Mouse (Mus musculus): ENCODE results near the gene Lrch4. TPM values are rescaled to one million over a fixed set of nuclear protein-coding genes. Genes with fewer than 3 reads are reported as not detected.

Lrch4 gene
- polyA plus RNA-seq, 1 experiment from 2014 or later = 36.4 TPM

GRCm38 (mm10) chr5:137673015-137673414, 44.1 kb downstream of the Lrch4 start:
- Histone ChIP-seq H3K4me1 (ENCODE audit: control insufficient read depth, insufficient read depth, low read length) (peaks cover 28% of the 10 kb centered on the region), H3K27ac (ENCODE audit: low read length) (no peak overlapping the region; the same call in 1 of the 2 replicates), H3K9me3 (replicated peaks; ENCODE audit: control insufficient read depth, low read length) (no peaks in the 10 kb centered on the region), H3K4me3 (replicated peaks; ENCODE audit: low read length) (no peak overlapping the region), H3K9ac (ENCODE audit: low read length) (no peak overlapping the region), H3K4me2 (ENCODE audit: low read depth, low read length) (no peak overlapping the region), H3K27me3 (ENCODE audit: control insufficient read depth, insufficient read depth, low read length) (no peaks in the 10 kb centered on the region), H3K36me3 (ENCODE audit: control insufficient read depth, insufficient read depth, low read length) (no peaks in the 10 kb centered on the region)
- 70% methylated on average over 6 of the region's 6 CpGs for WGBS
- ATAC-seq (ENCODE audit: insufficient read depth, low FRiP score) = no peak

- H3K36me3 ChIP-seq (ENCODE audit: control insufficient read depth, insufficient read depth, low read length) = no peaks in the 10 kb centered on the region
- H3K9me3 ChIP-seq (replicated peaks; ENCODE audit: control insufficient read depth, low read length) = no peaks in the 10 kb centered on the region
- ATAC-seq (ENCODE audit: insufficient read depth, low FRiP score) = no peak
- H3K27ac ChIP-seq (ENCODE audit: low read length) = no peak overlapping the region
- no peak overlapping the region for H3K9ac ChIP-seq (ENCODE audit: low read length)
- no peaks in the 10 kb centered on the region for H3K27me3 ChIP-seq (ENCODE audit: control insufficient read depth, insufficient read depth, low read length)
- 92% methylated on average over 8 of the region's 8 CpGs for WGBS
- peaks cover 28% of the 10 kb centered on the region for H3K4me1 ChIP-seq (ENCODE audit: control insufficient read depth, insufficient read depth, low read length)
- no peak overlapping the region for H3K4me3 ChIP-seq (replicated peaks; ENCODE audit: low read length)
- H3K4me2 ChIP-seq (ENCODE audit: low read depth, low read length) = no peak overlapping the region
Observed at GRCm38 (mm10) chr5:137674786-137675185, 45.9 kb downstream of the Lrch4 start.

- WGBS = 92% methylated on average over 8 of the region's 8 CpGs
- H3K9me3 ChIP-seq (replicated peaks; ENCODE audit: control insufficient read depth, low read length) = no peaks in the 10 kb centered on the region
- H3K27me3 ChIP-seq (ENCODE audit: control insufficient read depth, insufficient read depth, low read length) = no peaks in the 10 kb centered on the region
- no peaks in the 10 kb centered on the region for H3K36me3 ChIP-seq (ENCODE audit: control insufficient read depth, insufficient read depth, low read length)
- H3K9ac ChIP-seq (ENCODE audit: low read length) = no peak overlapping the region
- no peak overlapping the region for H3K4me3 ChIP-seq (replicated peaks; ENCODE audit: low read length)
- H3K4me1 ChIP-seq (ENCODE audit: control insufficient read depth, insufficient read depth, low read length) = peaks cover 7% of the 10 kb centered on the region
- H3K4me2 ChIP-seq (ENCODE audit: low read depth, low read length) = no peak overlapping the region
- no peak for ATAC-seq (ENCODE audit: insufficient read depth, low FRiP score)
- no peak overlapping the region for H3K27ac ChIP-seq (ENCODE audit: low read length)
Observed at GRCm38 (mm10) chr5:137677859-137678258, 48.9 kb downstream of the Lrch4 start.

- H3K27me3 ChIP-seq (ENCODE audit: control insufficient read depth, insufficient read depth, low read length) = no peaks in the 10 kb centered on the region
- ATAC-seq (ENCODE audit: insufficient read depth, low FRiP score) = no peak
- WGBS = 72% methylated on average over 3 of the region's 3 CpGs
Observed at GRCm38 (mm10) chr5:137678736-137679135, 49.8 kb downstream of the Lrch4 start.

GRCm38 (mm10) chr5:137679726-137680125, 50.8 kb downstream of the Lrch4 start:
- WGBS = 77% methylated on average over 4 of the region's 4 CpGs
- Histone ChIP-seq H3K4me2 (ENCODE audit: low read depth, low read length) (no peak overlapping the region), H3K27ac (ENCODE audit: low read length) (no peak overlapping the region), H3K9ac (ENCODE audit: low read length) (no peak overlapping the region), H3K36me3 (ENCODE audit: control insufficient read depth, insufficient read depth, low read length) (no peaks in the 10 kb centered on the region), H3K9me3 (replicated peaks; ENCODE audit: control insufficient read depth, low read length) (no peaks in the 10 kb centered on the region), H3K4me1 (ENCODE audit: control insufficient read depth, insufficient read depth, low read length) (peaks cover 10% of the 10 kb centered on the region), H3K27me3 (ENCODE audit: control insufficient read depth, insufficient read depth, low read length) (no peaks in the 10 kb centered on the region), H3K4me3 (replicated peaks; ENCODE audit: low read length) (no peak overlapping the region)
- no peak for ATAC-seq (ENCODE audit: insufficient read depth, low FRiP score)

More at GRCm38 (mm10) chr5:137678736-137679135, 49.8 kb downstream of the Lrch4 start:
- Histone ChIP-seq H3K4me1 (ENCODE audit: control insufficient read depth, insufficient read depth, low read length) (peaks cover 10% of the 10 kb centered on the region), H3K27ac (ENCODE audit: low read length) (no peak overlapping the region), H3K9me3 (replicated peaks; ENCODE audit: control insufficient read depth, low read length) (no peaks in the 10 kb centered on the region), H3K9ac (ENCODE audit: low read length) (no peak overlapping the region), H3K4me3 (replicated peaks; ENCODE audit: low read length) (no peak overlapping the region), H3K4me2 (ENCODE audit: low read depth, low read length) (no peak overlapping the region), H3K36me3 (ENCODE audit: control insufficient read depth, insufficient read depth, low read length) (no peaks in the 10 kb centered on the region)

GRCm38 (mm10) chr5:137682526-137682925, 53.6 kb downstream of the Lrch4 start:
- Histone ChIP-seq H3K27me3 (ENCODE audit: control insufficient read depth, insufficient read depth, low read length) (no peaks in the 10 kb centered on the region), H3K27ac (ENCODE audit: low read length) (no peak overlapping the region), H3K9ac (ENCODE audit: low read length) (no peak overlapping the region), H3K36me3 (ENCODE audit: control insufficient read depth, insufficient read depth, low read length) (no peaks in the 10 kb centered on the region), H3K4me3 (replicated peaks; ENCODE audit: low read length) (no peak overlapping the region), H3K4me2 (ENCODE audit: low read depth, low read length) (no peak overlapping the region), H3K4me1 (ENCODE audit: control insufficient read depth, insufficient read depth, low read length) (peaks cover 15% of the 10 kb centered on the region), H3K9me3 (replicated peaks; ENCODE audit: control insufficient read depth, low read length) (no peaks in the 10 kb centered on the region)
- 87% methylated on average over 6 of the region's 6 CpGs for WGBS
- no peak for ATAC-seq (ENCODE audit: insufficient read depth, low FRiP score)

- H3K4me2 ChIP-seq (ENCODE audit: low read depth, low read length) = peak overlapping the region; percentile 95
- H3K9me3 ChIP-seq (replicated peaks; ENCODE audit: control insufficient read depth, low read length) = no peaks in the 10 kb centered on the region
- WGBS = 6% methylated on average over 28 of the region's 28 CpGs
- H3K4me3 ChIP-seq (replicated peaks; ENCODE audit: low read length) = peak overlapping the region; percentile 84
- H3K4me1 ChIP-seq (ENCODE audit: control insufficient read depth, insufficient read depth, low read length) = peaks cover 15% of the 10 kb centered on the region
- no peak for ATAC-seq (ENCODE audit: insufficient read depth, low FRiP score)
- H3K36me3 ChIP-seq (ENCODE audit: control insufficient read depth, insufficient read depth, low read length) = no peaks in the 10 kb centered on the region
- peak overlapping the region; percentile 77 for H3K9ac ChIP-seq (ENCODE audit: low read length)
- no peaks in the 10 kb centered on the region for H3K27me3 ChIP-seq (ENCODE audit: control insufficient read depth, insufficient read depth, low read length)
- peak overlapping the region; percentile 78 for H3K27ac ChIP-seq (ENCODE audit: low read length)
Observed at GRCm38 (mm10) chr5:137683388-137684293, 54.7 kb downstream of the Lrch4 start.

GRCm38 (mm10) chr5:137684294-137685123, 55.6 kb downstream of the Lrch4 start, which contains the start of gene Agfg2:
Gene Agfg2, minus strand, starts transcription at chr5:137684726.
- under 1% methylated on average over 62 of the region's 62 CpGs for WGBS
- Histone ChIP-seq H3K36me3 (ENCODE audit: control insufficient read depth, insufficient read depth, low read length) (no peaks in the 10 kb centered on the region), H3K9me3 (replicated peaks; ENCODE audit: control insufficient read depth, low read length) (no peaks in the 10 kb centered on the region), H3K4me1 (ENCODE audit: control insufficient read depth, insufficient read depth, low read length) (peaks cover 15% of the 10 kb centered on the region), H3K27me3 (ENCODE audit: control insufficient read depth, insufficient read depth, low read length) (no peaks in the 10 kb centered on the region), H3K4me2 (ENCODE audit: low read depth, low read length) (peak within 1 kb of the TSS; percentile 95), H3K9ac (ENCODE audit: low read length) (peak within 1 kb of the TSS; percentile 77), H3K4me3 (replicated peaks; ENCODE audit: low read length) (peak within 1 kb of the TSS; percentile 84), H3K27ac (ENCODE audit: low read length) (peak within 1 kb of the TSS; percentile 78)
- ATAC-seq (ENCODE audit: insufficient read depth, low FRiP score) = peak; percentile 99

GRCm38 (mm10) chr5:137685653-137686052, 56.7 kb downstream of the Lrch4 start:
- 93% methylated on average over 3 of the region's 3 CpGs for WGBS
- Histone ChIP-seq H3K9me3 (replicated peaks; ENCODE audit: control insufficient read depth, low read length) (no peaks in the 10 kb centered on the region), H3K4me2 (ENCODE audit: low read depth, low read length) (no peak overlapping the region; the same call in 1 of the 2 replicates), H3K27ac (ENCODE audit: low read length) (no peak overlapping the region), H3K36me3 (ENCODE audit: control insufficient read depth, insufficient read depth, low read length) (no peaks in the 10 kb centered on the region), H3K9ac (ENCODE audit: low read length) (no peak overlapping the region), H3K27me3 (ENCODE audit: control insufficient read depth, insufficient read depth, low read length) (no peaks in the 10 kb centered on the region), H3K4me1 (ENCODE audit: control insufficient read depth, insufficient read depth, low read length) (peaks cover 15% of the 10 kb centered on the region), H3K4me3 (replicated peaks; ENCODE audit: low read length) (no peak overlapping the region)
- ATAC-seq (ENCODE audit: insufficient read depth, low FRiP score) = no peak

Data from stomach, embryonic 16.5 days (tissue).